Mouse (Mus musculus) small intestine, adult 2 months (tissue): ENCODE results near the gene Ascl3.

Experiments
- CTCF ChIP-seq: fragments of 200-500 bp; IDR thresholded peaks from 2 replicates; pipeline ENCODE4 v1.5.1; 2012; ENCODE audit warnings: low read depth, mild to moderate bottlenecking, control low read depth, inconsistent platforms, low read length, moderate library complexity, mixed read lengths; ENCODE audit not compliant: insufficient replicate concordance, insufficient read length; ENCODE audit errors: extremely low read depth
- POLR2A ChIP-seq: fragments of 200-500 bp; IDR thresholded peaks from 2 replicates; pipeline ENCODE4 v1.6.1; 2012; ENCODE audit warnings: low read depth, mild to moderate bottlenecking, control low read depth, inconsistent platforms, low read length, moderate library complexity

- TF ChIP-seq CTCF (no peak), POLR2A (no peak)
Observed at GRCm38 (mm10) chr7:109700213-109700612, 31.3 kb downstream of the Ascl3 start.
